Mouse (Mus musculus): ENCODE data around the gene Rdh7. TPM values are rescaled to one million over a fixed set of nuclear protein-coding genes. Genes with fewer than 3 reads are reported as not detected.
"Not testable (repeated sequence)": the region's sequence is repeated elsewhere in the genome, so short reads cannot be mapped to it uniquely, and the experiment has no call there.

The Rdh7 gene
- polyA plus RNA-seq, 1 experiment from 2014 or later = not detected

- H3K36me3 ChIP-seq (ENCODE audit: insufficient read depth, low read length) = no peaks in the 10 kb centered on the region
- WGBS = 77% methylated on average over 3 of the region's 3 CpGs
- peaks cover 6% of the 10 kb centered on the region; the same call in 1 of the 2 replicates for H3K4me1 ChIP-seq (ENCODE audit: insufficient read depth, low read length)
- no peak overlapping the region for H3K27ac ChIP-seq (ENCODE audit: low read length)
- no peak for ATAC-seq (ENCODE audit: low FRiP score, low TSS enrichment)
- H3K4me3 ChIP-seq (ENCODE audit: low read length) = no peak overlapping the region
- H3K9ac ChIP-seq (replicated peaks; ENCODE audit: low read length) = no peak overlapping the region
- H3K27me3 ChIP-seq (ENCODE audit: insufficient read depth, low read length) = no peaks in the 10 kb centered on the region
- no peak overlapping the region for H3K4me2 ChIP-seq (replicated peaks; ENCODE audit: low read depth, low read length)
- no peaks in the 10 kb centered on the region for H3K9me3 ChIP-seq (ENCODE audit: low read length)
These were observed 8.9 kb upstream of the Rdh7 start for GRCm38 (mm10) chr10:127897506-127897905.

GRCm38 (mm10) chr10:127896705-127897104 lies 8.1 kb upstream of the Rdh7 start:
- no peaks in the 10 kb centered on the region for H3K9me3 ChIP-seq (ENCODE audit: low read length)
- no peak overlapping the region for H3K27ac ChIP-seq (ENCODE audit: low read length)
- H3K4me1 ChIP-seq (ENCODE audit: insufficient read depth, low read length) = peaks cover 6% of the 10 kb centered on the region; the same call in 1 of the 2 replicates
- H3K9ac ChIP-seq (replicated peaks; ENCODE audit: low read length) = no peak overlapping the region
- no peaks in the 10 kb centered on the region for H3K27me3 ChIP-seq (ENCODE audit: insufficient read depth, low read length)
- ATAC-seq (ENCODE audit: low FRiP score, low TSS enrichment) = no peak
- no peak overlapping the region for H3K4me3 ChIP-seq (ENCODE audit: low read length)
- 69% methylated on average over 5 of the region's 5 CpGs for WGBS
- H3K4me2 ChIP-seq (replicated peaks; ENCODE audit: low read depth, low read length) = no peak overlapping the region
- H3K36me3 ChIP-seq (ENCODE audit: insufficient read depth, low read length) = no peaks in the 10 kb centered on the region

GRCm38 (mm10) chr10:127893163-127894022 lies 4.8 kb upstream of the Rdh7 start:
- not testable (repeated sequence) for H3K4me1 ChIP-seq (ENCODE audit: insufficient read depth, low read length); H3K4me3 ChIP-seq (ENCODE audit: low read length); H3K9me3 ChIP-seq (ENCODE audit: low read length); H3K4me2 ChIP-seq (replicated peaks; ENCODE audit: low read depth, low read length); H3K27me3 ChIP-seq (ENCODE audit: insufficient read depth, low read length); H3K36me3 ChIP-seq (ENCODE audit: insufficient read depth, low read length); H3K9ac ChIP-seq (replicated peaks; ENCODE audit: low read length)
- ATAC-seq (ENCODE audit: low FRiP score, low TSS enrichment) = peak; percentile 93
- WGBS = 62% methylated on average over 5 of the region's 5 CpGs
- peak overlapping the region; percentile 72 for H3K27ac ChIP-seq (ENCODE audit: low read length)

GRCm38 (mm10) chr10:127891481-127891880 lies 2.9 kb upstream of the Rdh7 start:
- Histone ChIP-seq H3K4me1 (ENCODE audit: insufficient read depth, low read length) (peaks cover 9% of the 10 kb centered on the region; the same call in 1 of the 2 replicates), H3K4me2 (replicated peaks; ENCODE audit: low read depth, low read length) (no peak overlapping the region), H3K36me3 (ENCODE audit: insufficient read depth, low read length) (no peaks in the 10 kb centered on the region), H3K27me3 (ENCODE audit: insufficient read depth, low read length) (no peaks in the 10 kb centered on the region), H3K9ac (replicated peaks; ENCODE audit: low read length) (no peak overlapping the region), H3K27ac (ENCODE audit: low read length) (no peak overlapping the region), H3K4me3 (ENCODE audit: low read length) (no peak overlapping the region), H3K9me3 (ENCODE audit: low read length) (no peaks in the 10 kb centered on the region)
- WGBS = 65% methylated on average over 1 of the region's 1 CpGs
- no peak for ATAC-seq (ENCODE audit: low FRiP score, low TSS enrichment)

GRCm38 (mm10) chr10:127886971-127887370 lies 1.6 kb downstream of the Rdh7 start:
- Histone ChIP-seq H3K9me3 (ENCODE audit: low read length) (no peaks in the 10 kb centered on the region), H3K27ac (ENCODE audit: low read length) (no peak overlapping the region), H3K27me3 (ENCODE audit: insufficient read depth, low read length) (no peaks in the 10 kb centered on the region), H3K9ac (replicated peaks; ENCODE audit: low read length) (no peak overlapping the region), H3K4me3 (ENCODE audit: low read length) (no peak overlapping the region), H3K36me3 (ENCODE audit: insufficient read depth, low read length) (no peaks in the 10 kb centered on the region), H3K4me1 (ENCODE audit: insufficient read depth, low read length) (0 out of 2 replicates have a peak, but pooled peaks cover 3% of the 10 kb centered on the region), H3K4me2 (replicated peaks; ENCODE audit: low read depth, low read length) (no peak overlapping the region)
- no peak for ATAC-seq (ENCODE audit: low FRiP score, low TSS enrichment)
- WGBS = 79% methylated on average over 4 of the region's 4 CpGs

- Histone ChIP-seq H3K9ac (replicated peaks; ENCODE audit: low read length) (no peak overlapping the region), H3K9me3 (ENCODE audit: low read length) (no peaks in the 10 kb centered on the region), H3K27me3 (ENCODE audit: insufficient read depth, low read length) (no peaks in the 10 kb centered on the region), H3K4me3 (ENCODE audit: low read length) (no peak overlapping the region), H3K4me1 (ENCODE audit: insufficient read depth, low read length) (0 out of 2 replicates have a peak, but pooled peaks cover 3% of the 10 kb centered on the region), H3K27ac (ENCODE audit: low read length) (no peak overlapping the region), H3K36me3 (ENCODE audit: insufficient read depth, low read length) (no peaks in the 10 kb centered on the region), H3K4me2 (replicated peaks; ENCODE audit: low read depth, low read length) (no peak overlapping the region)
- WGBS = 50% methylated on average over 1 of the region's 1 CpGs
- ATAC-seq (ENCODE audit: low FRiP score, low TSS enrichment) = no peak
These were observed 2.1 kb downstream of the Rdh7 start for GRCm38 (mm10) chr10:127886551-127886950.

- no peak for ATAC-seq (ENCODE audit: low FRiP score, low TSS enrichment)
These were observed 7.6 kb downstream of the Rdh7 start for GRCm38 (mm10) chr10:127881041-127881440.

GRCm38 (mm10) chr10:127879155-127879688 lies 9.4 kb downstream of the Rdh7 start:
- WGBS = 85% methylated on average over 3 of the region's 3 CpGs
- no peak overlapping the region for H3K27ac ChIP-seq (ENCODE audit: low read length)
- H3K9me3 ChIP-seq (ENCODE audit: low read length) = no peaks in the 10 kb centered on the region
- no peak overlapping the region for H3K4me3 ChIP-seq (ENCODE audit: low read length)
- H3K4me1 ChIP-seq (ENCODE audit: insufficient read depth, low read length) = peaks cover 12% of the 10 kb centered on the region; the same call in 1 of the 2 replicates
- H3K36me3 ChIP-seq (ENCODE audit: insufficient read depth, low read length) = no peaks in the 10 kb centered on the region
- no peaks in the 10 kb centered on the region for H3K27me3 ChIP-seq (ENCODE audit: insufficient read depth, low read length)
- 0 out of 2 replicates have a peak, but pooled peaks have one; percentile 40 for ATAC-seq (ENCODE audit: low FRiP score, low TSS enrichment)
- no peak overlapping the region for H3K9ac ChIP-seq (replicated peaks; ENCODE audit: low read length)
- no peak overlapping the region for H3K4me2 ChIP-seq (replicated peaks; ENCODE audit: low read depth, low read length)

More at GRCm38 (mm10) chr10:127881041-127881440, 7.6 kb downstream of the Rdh7 start:
- Histone ChIP-seq H3K36me3 (ENCODE audit: insufficient read depth, low read length) (no peaks in the 10 kb centered on the region), H3K4me2 (replicated peaks; ENCODE audit: low read depth, low read length) (no peak overlapping the region), H3K27ac (ENCODE audit: low read length) (no peak overlapping the region), H3K4me1 (ENCODE audit: insufficient read depth, low read length) (peaks cover 12% of the 10 kb centered on the region; the same call in 1 of the 2 replicates), H3K4me3 (ENCODE audit: low read length) (no peak overlapping the region), H3K27me3 (ENCODE audit: insufficient read depth, low read length) (no peaks in the 10 kb centered on the region), H3K9me3 (ENCODE audit: low read length) (no peaks in the 10 kb centered on the region), H3K9ac (replicated peaks; ENCODE audit: low read length) (no peak overlapping the region)
- WGBS = 85% methylated on average over 4 of the region's 4 CpGs

- peak; percentile 30; the same call in 1 of the 2 replicates for ATAC-seq (ENCODE audit: low FRiP score, low TSS enrichment)
- H3K36me3 ChIP-seq (ENCODE audit: insufficient read depth, low read length) = no peaks in the 10 kb centered on the region
- no peaks in the 10 kb centered on the region for H3K9me3 ChIP-seq (ENCODE audit: low read length)
- H3K9ac ChIP-seq (replicated peaks; ENCODE audit: low read length) = 0 out of 2 replicates have a peak overlapping the region, but pooled peaks have one; percentile 11
- no peak overlapping the region for H3K4me3 ChIP-seq (ENCODE audit: low read length)
- 79% methylated on average over 3 of the region's 3 CpGs for WGBS
- peaks cover 12% of the 10 kb centered on the region; the same call in 1 of the 2 replicates for H3K4me1 ChIP-seq (ENCODE audit: insufficient read depth, low read length)
- H3K27me3 ChIP-seq (ENCODE audit: insufficient read depth, low read length) = no peaks in the 10 kb centered on the region
- H3K4me2 ChIP-seq (replicated peaks; ENCODE audit: low read depth, low read length) = no peak overlapping the region
- peak overlapping the region; percentile 70 for H3K27ac ChIP-seq (ENCODE audit: low read length)
These were observed 10.2 kb downstream of the Rdh7 start for GRCm38 (mm10) chr10:127878262-127879057.
